Mouse (Mus musculus) cerebellum, adult 9-11 months (tissue): ENCODE measurements at regions not wholly inside any gene's neighbourhood (a gene's known extent, or its start where the extent isn't known, plus 50 kb on each side); places are given as distances from the start of the nearest gene placed in this dataset.
A peak's percentile ranks its signal among the peaks of the same experiment; 100 is the strongest.
"Not testable (repeated sequence)": the region's sequence is repeated elsewhere in the genome, so short reads cannot be mapped to it uniquely, and the experiment has no call there.

ENCODE experiments used
- DNase-seq: peaks from one replicate; pipeline ENCODE4 v3.0.0; 2022

DNA sequence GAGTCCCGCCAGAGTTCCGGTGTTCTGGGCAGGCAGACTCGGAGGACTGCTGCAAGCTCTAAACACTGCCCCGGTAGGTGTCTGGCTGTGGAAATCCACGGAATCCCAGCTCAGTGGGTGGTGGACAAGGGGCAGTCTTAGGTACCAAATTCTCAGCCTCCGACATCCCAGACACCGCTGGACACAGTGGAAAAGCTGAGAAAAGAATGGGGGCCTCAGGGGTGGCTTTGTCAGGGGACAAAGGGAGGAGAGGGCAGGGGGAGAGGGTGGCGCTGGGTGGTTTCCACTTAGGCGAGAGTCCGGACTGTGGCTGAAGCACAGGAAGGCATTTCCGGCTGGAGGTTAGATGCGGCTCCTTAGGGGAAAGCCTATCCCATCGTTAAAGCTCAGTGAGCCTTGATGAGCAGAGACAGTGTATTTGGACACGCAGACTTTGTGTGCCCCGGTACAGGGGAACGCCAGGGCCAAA lies 217.5 kb upstream of the Zpld1 start:
- no peak for DNase-seq

GRCm38 (mm10) chr16:55514448-55515200 lies 216.8 kb upstream of the Zpld1 start:
- DNase-seq = no peak

GRCm38 (mm10) chr16:55504796-55505413 lies 207.1 kb upstream of the Zpld1 start:
- no peak for DNase-seq

DNA sequence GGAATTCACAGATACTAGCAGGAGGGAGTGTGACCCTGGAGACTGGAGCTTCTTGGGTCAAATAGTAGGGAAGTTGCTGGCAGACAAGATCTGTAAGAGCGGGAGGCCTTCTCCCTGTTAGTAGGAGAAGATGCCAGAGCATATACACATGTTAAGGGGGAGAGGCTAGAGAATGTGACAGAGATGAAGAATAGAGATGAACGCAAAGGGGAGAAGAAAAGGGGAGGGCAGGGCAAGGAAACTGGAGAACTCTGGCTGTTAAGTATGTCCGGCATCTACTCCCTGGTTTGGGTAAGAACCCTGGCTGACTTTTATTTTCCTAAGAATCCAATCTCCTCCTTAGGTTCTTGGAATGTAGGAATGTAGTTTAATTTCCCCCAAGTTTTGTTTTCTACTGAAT lies 206.5 kb upstream of the Zpld1 start:
- DNase-seq = no peak

DNA sequence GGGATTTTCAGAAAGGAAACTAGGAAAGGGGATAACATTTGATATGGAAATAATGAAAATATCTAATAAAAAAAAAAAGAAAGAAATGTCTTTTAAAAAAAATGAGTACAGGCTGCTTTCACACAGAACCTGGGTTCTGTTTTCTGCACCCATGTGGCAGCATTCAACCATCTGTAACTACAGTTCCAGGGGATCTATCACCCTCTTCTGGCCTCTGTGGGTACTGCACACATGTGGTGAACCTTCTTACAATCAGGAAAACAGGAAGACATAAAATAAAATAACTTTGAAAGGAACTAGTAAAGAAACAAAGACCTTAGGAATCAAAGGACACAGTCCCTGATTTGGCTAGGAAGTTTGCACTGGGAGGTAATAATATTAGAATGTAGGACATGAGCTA lies 205.5 kb upstream of the Zpld1 start:
- DNase-seq = no peak

GRCm38 (mm10) chr16:55499831-55500230 lies 202.0 kb upstream of the Zpld1 start:
- not testable (repeated sequence) for DNase-seq

GRCm38 (mm10) chr16:55495051-55495450 lies 197.3 kb upstream of the Zpld1 start:
- DNase-seq = no peak

- no peak for DNase-seq
Measured at GRCm38 (mm10) chr16:55494162-55494561, 196.4 kb upstream of the Zpld1 start.

- no peak for DNase-seq
Measured at GRCm38 (mm10) chr16:55492111-55492510, 194.3 kb upstream of the Zpld1 start.

GRCm38 (mm10) chr16:55484391-55484790 lies 186.6 kb upstream of the Zpld1 start:
- no peak for DNase-seq

DNA sequence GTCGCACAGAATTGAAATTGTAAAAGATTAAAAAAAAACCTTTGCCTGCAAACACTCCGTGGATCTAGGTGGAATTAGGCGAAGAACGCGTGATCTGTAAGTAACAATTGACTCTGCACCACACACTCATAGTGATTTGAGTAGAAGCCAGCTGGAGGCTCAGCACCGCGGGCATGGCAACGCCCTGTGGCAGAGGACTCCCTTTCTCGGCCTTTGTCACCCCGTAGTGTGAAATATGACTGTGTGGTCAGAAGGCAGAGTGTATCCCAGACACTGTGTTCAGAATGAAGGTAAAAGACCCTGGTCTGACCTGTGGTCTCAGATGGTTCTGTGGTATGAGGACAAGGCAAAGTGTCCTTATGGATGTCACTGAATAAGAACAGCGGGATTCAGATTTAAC lies 183.0 kb upstream of the Zpld1 start:
- no peak for DNase-seq

- DNase-seq = no peak
Measured at GRCm38 (mm10) chr16:55480304-55480703, 182.5 kb upstream of the Zpld1 start.

DNA sequence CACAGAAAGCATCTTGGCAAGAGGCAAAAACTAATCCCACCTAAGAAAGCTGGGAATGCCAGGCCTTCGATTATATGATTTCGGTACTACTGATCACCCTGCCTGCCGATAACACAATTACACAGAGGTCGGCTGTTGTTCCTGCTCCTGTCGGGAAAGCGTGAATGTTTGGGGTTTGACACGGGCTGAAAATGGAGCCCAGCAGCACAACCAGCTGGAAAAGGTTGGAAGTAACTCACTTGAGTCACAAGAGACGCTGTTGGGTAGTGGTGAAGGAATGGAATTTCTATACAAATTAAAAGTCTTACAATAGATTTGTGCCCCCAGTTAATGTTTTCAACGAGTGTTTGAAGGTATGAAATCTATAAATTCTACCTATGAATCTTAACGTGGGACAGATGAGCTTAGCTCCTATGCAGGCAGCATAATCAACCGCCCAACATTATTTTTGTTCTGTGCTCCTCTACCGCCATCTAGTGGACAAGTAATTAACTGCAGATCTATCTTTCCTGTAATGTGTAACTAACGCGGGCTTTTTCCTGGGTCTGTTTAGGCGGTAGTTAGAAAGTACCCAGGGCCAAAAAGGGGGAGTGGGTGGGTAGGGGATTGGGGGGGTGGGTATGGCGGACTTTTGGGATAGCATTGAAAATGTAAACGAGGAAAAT lies 178.9 kb upstream of the Zpld1 start:
- DNase-seq = peak; percentile 13

DNA sequence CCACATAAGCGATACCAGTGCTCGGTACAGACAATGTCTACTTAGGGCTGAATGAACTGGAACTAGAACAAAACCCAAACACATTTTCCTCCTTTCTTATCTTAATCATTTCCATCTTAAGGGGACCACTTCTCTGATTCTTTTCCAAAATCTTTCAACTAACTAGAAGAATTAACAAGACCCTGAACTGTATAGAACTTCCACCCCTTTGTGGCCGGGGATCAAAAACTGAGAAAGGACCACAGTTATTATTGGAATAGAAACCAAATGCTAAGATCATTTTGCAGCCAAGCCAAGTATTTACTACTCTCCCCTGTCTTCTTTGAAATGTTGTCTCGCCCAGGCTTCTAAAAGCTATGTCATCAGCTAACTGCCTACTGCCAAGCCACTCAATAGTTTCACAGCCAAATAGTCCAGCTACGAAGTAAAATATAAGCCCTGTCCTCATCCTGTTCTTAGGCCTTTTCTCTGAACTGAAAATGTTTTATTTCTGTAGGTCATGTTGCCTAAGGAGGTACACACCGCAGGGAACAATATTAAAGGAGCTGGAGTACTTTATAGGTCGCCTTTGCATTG lies 177.3 kb upstream of the Zpld1 start:
- no peak for DNase-seq

GRCm38 (mm10) chr16:55471396-55471795 lies 173.6 kb upstream of the Zpld1 start:
- no peak for DNase-seq

GRCm38 (mm10) chr16:55470721-55471120 lies 172.9 kb upstream of the Zpld1 start:
- no peak for DNase-seq

DNA sequence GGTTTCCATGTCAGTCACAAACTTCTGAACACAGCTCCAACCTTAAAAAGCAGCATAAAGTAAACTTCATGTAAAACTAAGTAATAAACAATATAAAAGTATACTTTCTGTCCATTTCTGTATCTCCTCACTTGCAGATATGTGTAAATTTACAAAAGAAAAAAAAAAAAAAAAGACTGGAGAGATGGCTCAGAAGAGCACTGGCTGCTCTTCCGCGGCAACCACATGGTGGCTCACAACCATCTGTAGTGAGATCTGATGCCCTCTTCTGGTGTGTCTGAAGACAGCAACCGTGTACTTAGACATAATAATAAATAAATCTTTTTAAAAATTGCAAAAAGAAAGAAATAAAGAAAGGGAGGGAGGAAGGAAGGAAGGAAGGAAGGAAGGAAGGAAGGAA lies 171.9 kb upstream of the Zpld1 start:
- DNase-seq = no peak

- peak; percentile 17 for DNase-seq
Measured at GRCm38 (mm10) chr16:55468833-55469458, 171.2 kb upstream of the Zpld1 start.

DNA sequence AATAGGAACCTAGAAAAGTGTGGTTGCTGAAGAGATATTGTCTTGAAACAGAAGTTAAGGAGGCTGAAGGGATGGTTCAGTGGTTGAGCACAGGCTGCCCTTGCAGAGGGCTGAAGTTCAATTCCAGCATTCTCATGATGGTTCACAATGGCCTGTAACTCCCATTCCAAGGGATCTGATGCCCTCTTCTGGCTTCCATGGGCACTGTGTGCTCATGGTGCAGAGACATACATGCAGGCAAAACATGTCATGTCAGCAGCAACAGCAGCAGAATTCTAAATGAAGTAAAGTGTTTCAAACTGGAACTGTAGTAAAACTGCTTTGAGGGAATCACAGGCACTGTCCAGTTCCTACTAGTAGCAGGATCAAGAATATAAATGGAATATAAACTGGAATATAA lies 162.7 kb upstream of the Zpld1 start:
- no peak for DNase-seq

DNA sequence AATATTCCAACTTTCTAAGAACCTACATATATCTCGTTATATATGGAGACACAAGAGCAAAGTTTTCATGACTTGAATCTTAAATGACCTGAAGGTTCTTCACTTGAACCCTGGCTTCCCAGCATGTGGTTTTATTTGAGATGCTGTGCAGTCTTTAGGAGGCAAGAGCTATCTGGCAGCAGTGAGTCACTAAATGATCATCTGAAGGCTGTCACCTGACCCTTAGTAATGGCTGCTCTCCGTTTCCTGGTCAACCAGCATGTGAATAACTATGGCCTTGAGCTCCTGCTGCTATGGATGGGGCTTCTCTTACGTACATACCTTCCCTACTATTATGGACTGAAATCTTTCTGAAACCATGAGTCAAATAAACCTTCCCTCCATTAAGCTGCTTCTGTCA lies 149.8 kb upstream of the Zpld1 start:
- no peak for DNase-seq

GRCm38 (mm10) chr16:55442821-55443581 lies 145.2 kb upstream of the Zpld1 start:
- DNase-seq = no peak
